Mouse (Mus musculus) heart, postnatal 25 days (tissue): Measurements from ENCODE around the gene Patz1. TPM values are rescaled to one million over a fixed set of nuclear protein-coding genes. Genes with fewer than 3 reads are reported as not detected.

Experiments used
- DNase-seq: peaks from one replicate; pipeline ENCODE4 v3.0.0; 2022; ENCODE audit warnings: low spot score
- intact Hi-C: fragments of 180-260 bp; cut with DNase I; formaldehyde crosslinking; loops from one replicate; pipeline ENCODE4 v1.15.1; 2025
- total RNA-seq, 2 experiments: library from RNA; stranded (reverse); gene quantifications; 2 replicates each; pipeline ENCODE4 v1.2.3; 2021

Gene Patz1
- total RNA-seq: 10 to 100 TPM; 25.6 to 26.4 TPM

- intact Hi-C loops: no loop called here
- peak; percentile 28 for DNase-seq
Observed at GRCm38 (mm10) chr11:3288521-3289301, at the start of gene Patz1. TSS of gene Patz1 (plus strand) at chr11:3288874.

GRCm38 (mm10) chr11:3242395-3242794 is 46.3 kb upstream of the Patz1 start:
- DNase-seq: no peak
- intact Hi-C loops: no loop called here

DNA sequence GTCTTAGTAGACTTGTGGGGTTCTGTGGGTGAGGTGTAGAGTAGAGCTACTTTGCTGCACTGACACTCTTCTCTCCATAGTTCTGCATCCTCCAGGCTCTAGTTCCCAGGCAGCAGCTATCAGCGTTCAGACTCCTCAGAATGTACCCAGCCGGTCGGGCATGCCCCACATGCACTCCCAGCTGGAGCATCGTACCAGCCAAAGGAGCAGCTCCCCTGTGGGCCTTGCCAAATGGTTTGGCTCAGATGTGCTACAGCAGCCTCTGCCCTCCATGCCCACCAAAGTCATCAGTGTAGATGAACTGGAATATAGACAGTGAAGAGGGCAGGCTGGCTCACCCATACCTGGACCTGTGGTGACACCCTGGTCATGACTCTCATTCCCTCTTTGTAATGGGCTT is 44.9 kb upstream of the Patz1 start:
- no peak for DNase-seq
- intact Hi-C loops: no loop called here

- intact Hi-C loops: no loop called here
- no peak for DNase-seq
Observed at GRCm38 (mm10) chr11:3247387-3247786, 41.3 kb upstream of the Patz1 start.

GRCm38 (mm10) chr11:3259537-3259936 is 29.1 kb upstream of the Patz1 start:
- intact Hi-C loops: no loop called here
- DNase-seq: no peak

- DNase-seq: no peak
- intact Hi-C loops: loop anchor here (1.0 kb wide), 2 partner anchors 25 to 30 kb away; no protein-coding TSS in a partner anchor
Observed at GRCm38 (mm10) chr11:3265291-3266078, 23.2 kb upstream of the Patz1 start.

DNA sequence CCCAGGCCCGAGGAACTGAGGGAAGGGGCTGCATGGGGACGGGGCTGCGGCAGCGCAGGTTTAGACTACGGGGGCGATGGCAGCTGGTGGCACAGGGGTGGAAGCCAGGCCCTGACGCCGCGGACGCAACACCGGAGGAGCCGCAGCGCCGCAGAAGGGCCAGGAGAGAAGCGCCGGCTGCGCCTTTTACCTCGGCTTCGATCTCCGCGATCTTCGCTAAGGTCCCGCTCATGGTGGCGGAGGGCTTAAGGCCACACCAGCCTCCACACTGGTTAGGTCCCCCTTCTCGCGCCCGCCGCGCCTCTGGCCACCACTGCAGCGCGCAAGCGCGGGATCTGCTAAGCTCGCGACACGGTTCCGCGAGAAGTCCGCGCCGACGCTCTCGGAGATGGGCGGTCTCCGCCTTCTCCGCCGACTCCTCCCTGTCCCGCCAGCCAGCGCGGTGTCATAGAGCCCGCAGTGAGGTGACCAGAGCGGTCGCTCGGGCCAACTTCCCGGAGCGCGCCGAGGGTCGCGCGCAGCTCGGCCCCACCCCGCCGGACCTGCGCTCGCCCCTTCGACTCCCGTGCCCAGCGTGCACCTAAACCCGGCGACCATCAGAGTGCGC is 22.5 kb upstream of the Patz1 start, which contains the start of gene Drg1:
Gene Drg1 (minus strand): TSS at position 337 of the 607 bp plus-strand sequence.
- peak; percentile 91 for DNase-seq
- intact Hi-C loops: loop anchor here (1.0 kb wide), 2 partner anchors 24 to 31 kb away; no protein-coding TSS in a partner anchor

GRCm38 (mm10) chr11:3267133-3267532 is 21.5 kb upstream of the Patz1 start:
- no peak for DNase-seq
- intact Hi-C loops: no loop called here

GRCm38 (mm10) chr11:3269241-3269640 is 19.4 kb upstream of the Patz1 start:
- no peak for DNase-seq
- intact Hi-C loops: no loop called here

DNA sequence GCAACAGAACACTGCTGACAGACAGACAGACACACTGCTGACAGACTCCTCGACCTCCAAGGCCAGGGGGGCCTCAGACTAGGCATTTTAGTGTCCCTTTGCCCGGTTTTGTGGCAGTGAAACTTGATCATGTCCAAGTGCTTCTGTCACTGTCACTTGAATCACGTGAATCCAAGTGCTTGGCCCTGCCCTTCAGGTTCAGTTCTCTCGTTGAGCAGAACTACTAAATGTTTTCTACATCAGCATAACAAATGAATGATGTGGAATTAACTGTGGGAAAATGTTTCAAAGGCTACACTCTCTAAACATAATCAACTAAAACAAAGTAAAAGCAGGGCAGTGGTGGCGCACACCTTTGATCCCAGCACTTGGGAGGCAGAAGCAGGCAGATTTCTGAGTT is 10.3 kb upstream of the Patz1 start:
- DNase-seq: no peak
- intact Hi-C loops: no loop called here

- no peak for DNase-seq
- intact Hi-C loops: no loop called here
Observed at GRCm38 (mm10) chr11:3279729-3280128, 8.9 kb upstream of the Patz1 start.

- intact Hi-C loops: no loop called here
- no peak for DNase-seq
Observed at GRCm38 (mm10) chr11:3282887-3283286, 5.8 kb upstream of the Patz1 start.

DNA sequence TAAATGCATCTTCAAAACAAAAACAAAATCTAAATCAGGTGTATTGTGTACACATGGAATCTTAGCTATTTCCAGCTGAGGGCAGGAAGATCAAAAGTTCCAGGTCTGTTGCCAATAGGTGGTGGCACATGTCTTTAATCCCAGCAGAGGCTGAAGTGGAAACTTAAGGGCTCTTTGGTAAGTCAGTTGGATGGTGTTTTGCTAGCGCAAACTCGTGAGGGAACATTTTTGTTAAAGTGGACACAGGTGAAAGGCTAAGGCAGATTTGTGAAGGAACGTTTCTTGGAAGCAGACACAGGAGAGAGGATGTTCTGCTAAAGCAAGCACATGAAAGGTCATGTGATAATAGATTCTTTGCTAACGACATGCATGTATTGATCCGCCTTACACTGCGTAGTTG is 5.0 kb upstream of the Patz1 start:
- no peak for DNase-seq
- intact Hi-C loops: no loop called here

DNA sequence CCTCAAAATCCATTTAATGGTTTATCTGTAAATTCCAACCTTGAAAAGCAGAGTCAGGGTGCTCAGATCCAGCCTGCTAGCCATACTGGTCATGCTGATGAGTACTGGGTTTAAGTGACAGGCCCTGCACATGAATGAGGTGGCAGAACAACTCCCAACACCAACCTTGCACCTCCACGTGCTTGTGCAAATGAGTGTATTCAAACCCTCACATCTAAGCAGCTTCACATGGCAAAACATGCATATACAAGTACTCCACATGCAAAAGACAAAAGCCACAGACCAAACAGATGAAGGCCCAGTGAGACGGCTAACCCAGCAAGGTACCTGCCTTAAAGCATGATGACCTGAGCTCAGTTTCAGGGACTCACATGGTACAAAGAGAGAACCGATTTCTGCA is 2.7 kb upstream of the Patz1 start:
- no peak for DNase-seq

DNA sequence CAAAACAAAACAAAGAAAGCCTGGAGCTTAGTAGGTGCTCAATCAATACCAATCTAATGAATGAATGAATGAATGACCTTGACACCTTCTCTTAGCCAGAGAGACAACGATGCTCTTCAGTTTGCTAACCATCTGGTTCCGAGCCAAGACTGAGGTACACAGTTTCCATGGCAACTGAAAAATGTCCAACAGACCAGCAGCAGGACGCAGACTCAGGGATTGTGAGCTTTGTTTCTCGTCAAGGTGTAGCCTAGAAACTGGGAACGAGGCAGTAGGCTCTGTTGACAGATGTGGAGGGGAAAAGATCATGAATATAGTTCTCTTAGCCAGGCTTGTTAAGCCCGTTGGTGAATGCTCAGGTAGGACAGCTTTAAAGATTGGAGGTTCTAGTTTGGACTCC is 1.5 kb upstream of the Patz1 start:
- no peak for DNase-seq
- intact Hi-C loops: no loop called here

More for the DNA sequence above, 2.7 kb upstream of the Patz1 start:
- intact Hi-C loops: no loop called here

DNA sequence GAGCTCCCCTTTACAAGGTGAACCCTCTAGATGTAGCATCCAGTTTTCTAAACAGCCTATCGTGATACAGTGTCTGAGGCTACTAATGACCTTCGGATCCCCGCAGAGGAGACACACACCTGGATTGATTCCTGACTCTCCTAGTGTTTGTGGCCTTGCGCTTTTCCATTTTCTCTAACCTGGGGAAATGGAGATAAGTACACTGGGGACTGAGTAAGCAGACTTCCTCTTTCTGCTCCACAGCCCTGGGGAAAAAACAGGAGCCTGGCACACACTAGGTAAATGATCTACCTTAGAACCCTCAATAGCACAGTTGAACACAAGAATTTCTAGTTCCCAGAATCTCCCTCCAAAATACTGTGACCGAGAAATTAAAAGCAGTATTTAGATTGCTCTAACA is 753 bp upstream of the Patz1 start:
- DNase-seq: no peak
- intact Hi-C loops: no loop called here

DNA sequence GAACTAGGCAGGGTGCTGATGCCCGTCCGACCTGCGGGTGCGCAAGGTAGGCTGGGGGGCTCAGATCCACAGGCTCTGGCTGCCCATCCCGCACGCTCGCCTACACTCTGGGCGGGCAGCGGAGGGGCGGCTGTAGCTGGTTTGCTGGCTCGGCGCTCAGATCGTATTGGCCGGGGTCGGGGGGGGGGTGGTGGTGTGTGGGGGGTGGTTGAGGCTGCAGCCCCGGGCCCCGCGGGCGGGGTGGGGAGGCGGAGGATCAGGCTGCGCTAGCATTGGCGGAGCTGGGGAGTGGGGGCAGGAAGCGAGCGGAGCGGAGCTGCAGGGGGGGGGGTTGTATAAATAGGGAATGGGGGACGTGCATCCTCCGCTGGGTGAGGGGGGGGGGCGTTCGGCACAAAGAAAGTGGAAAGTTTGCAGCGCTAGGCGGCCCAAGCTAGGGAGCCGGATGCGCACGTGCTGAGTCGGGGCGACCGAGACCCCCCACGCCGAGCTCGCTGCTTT is 678 bp downstream of the Patz1 start:
- peak; percentile 56 for DNase-seq
- intact Hi-C loops: no loop called here

- DNase-seq: peak; percentile 75
- intact Hi-C loops: loop anchor here (1.0 to 2.0 kb wide), 2 partner anchors 24 to 41 kb away; partner anchors contain the start of genes Drg1 and Pik3ip1
Observed at GRCm38 (mm10) chr11:3289803-3290639, 1.3 kb downstream of the Patz1 start.

DNA sequence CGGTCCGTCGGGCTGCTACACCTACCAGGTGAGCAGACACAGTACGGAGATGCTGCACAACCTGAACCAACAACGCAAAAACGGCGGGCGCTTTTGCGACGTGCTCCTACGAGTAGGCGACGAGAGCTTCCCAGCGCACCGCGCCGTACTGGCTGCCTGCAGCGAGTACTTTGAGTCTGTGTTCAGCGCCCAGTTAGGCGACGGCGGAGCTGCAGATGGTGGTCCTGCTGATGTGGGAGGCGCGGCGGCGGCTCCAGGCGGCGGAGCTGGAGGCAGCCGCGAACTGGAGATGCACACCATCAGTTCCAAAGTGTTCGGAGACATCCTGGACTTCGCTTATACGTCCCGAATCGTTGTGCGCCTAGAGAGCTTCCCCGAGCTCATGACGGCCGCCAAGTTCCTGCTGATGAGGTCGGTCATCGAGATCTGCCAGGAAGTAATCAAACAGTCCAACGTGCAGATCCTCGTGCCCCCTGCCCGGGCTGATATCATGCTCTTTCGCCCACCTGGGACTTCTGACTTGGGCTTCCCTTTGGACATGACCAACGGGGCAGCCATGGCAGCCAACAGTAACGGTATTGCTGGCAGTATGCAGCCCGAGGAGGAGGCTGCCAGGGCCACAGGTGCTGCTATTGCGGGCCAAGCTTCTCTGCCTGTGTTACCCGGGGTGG is 2.1 kb downstream of the Patz1 start:
- DNase-seq: peak; percentile 19
- intact Hi-C loops: loop anchor here (1.0 to 2.0 kb wide), 2 partner anchors 24 to 40 kb away; partner anchors contain the start of genes Drg1 and Pik3ip1
